Mouse (Mus musculus) layer of hippocampus, adult 9-10 months (tissue): ENCODE measurements around the gene Slc39a8.

Experiments
- DNase-seq: peaks from one replicate; pipeline ENCODE4 v3.0.0; 2022; ENCODE audit warnings: low spot score

Gene Slc39a8

DNA sequence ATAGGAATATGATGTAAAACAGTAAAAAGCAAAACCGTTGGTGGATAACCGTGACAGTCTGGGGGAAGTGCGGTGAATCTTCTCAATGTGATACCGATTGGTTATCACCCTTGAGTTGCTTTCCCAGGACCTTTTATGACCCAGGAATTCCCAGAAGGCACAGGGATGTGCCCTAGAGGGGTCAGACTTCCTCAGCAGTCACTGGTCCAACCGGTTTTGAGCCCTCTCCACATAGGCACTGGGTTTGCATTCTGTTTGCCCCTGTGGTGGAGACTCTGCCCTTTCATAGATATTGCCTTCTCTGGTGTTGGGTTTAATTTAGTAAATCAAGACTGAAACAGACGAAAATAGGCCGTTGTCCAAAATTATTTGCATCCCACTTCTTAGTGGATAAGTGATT is 20.8 kb downstream of the Slc39a8 start:
- no peak for DNase-seq

DNA sequence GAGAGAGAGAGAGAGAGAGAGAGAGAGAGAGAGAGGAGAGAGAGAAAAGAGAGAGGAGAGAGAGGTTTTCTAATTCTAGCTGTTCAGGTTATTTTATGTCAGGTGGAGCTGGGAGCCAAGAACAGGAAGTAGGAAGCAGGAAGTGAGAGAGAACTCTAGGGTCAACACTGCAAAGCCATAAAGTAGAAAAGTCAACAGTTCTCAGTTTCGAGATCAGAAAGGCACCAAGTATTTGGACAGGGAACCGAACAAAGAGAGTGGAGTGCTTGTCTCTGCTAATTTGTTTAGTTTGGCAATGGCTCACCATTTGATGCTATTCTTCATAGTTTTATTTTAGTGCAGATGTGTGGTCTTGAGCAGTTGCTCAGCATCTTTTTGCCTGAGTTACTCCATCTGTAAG is 26.5 kb downstream of the Slc39a8 start:
- DNase-seq = no peak

DNA sequence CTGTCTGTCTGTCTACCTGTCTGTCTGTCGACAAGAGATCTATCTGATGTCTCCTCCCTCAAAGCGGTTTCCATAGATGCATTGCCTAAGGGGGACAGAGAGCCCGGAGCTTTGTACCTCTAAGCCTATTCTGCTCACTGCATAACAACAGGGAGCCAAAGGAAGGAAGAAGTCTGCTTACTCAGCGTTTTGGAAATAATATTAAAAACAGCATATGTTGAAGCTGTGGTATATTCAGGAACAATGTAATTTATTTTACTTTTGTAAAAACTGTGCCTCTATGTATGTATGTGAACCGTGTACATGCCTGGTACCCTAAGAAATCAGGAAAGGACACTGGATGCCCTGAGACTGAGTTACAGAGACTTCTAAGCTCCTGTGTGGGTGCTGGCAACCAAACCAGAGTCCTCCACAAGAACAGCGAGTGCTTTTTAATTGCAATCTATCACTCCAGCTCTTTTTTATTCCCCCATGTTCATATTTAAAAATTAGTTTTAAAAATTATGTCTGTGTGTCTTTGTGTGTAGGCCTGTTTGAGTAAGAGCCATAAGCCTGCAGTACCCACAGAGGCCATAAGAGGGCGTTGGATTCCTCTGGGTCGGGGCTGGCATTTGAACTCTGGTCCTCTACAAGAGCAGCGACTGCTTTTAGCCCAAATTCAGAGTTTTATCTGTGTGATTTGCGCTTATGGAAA is 28.7 kb downstream of the Slc39a8 start:
- no peak for DNase-seq

DNA sequence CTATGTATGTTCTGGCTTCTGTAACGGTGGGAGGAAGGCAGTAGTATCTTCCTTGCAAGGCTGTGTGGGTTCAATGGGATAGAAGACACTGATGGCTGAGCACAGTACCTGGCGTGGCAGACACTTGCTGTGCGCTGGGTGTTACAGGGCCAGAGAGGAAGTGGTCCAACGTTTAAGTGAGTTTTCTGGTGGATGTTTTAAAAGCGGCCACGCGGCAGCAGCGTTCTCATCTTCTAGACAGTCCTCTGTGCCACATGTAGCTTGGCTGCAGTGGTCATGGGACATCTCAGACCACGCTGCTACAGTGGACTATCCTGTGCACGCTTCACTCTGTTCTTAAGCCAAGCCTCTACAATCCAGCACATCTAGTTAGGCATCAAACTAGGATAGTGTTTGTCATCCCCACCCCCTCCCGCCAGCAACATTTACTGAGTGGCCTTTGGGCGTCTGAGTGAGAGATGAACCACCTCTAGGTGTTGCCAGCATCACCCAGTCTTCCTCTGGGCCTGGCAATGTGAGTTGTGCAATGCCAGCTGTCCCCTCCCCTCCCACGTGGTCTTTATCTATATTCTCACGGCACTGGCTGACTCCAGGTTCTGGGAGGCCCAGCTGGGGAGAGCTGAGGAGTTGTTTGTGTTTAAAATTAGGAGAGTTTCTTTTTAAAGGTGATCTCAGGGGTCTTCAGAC is 29.4 kb downstream of the Slc39a8 start:
- no peak for DNase-seq

DNA sequence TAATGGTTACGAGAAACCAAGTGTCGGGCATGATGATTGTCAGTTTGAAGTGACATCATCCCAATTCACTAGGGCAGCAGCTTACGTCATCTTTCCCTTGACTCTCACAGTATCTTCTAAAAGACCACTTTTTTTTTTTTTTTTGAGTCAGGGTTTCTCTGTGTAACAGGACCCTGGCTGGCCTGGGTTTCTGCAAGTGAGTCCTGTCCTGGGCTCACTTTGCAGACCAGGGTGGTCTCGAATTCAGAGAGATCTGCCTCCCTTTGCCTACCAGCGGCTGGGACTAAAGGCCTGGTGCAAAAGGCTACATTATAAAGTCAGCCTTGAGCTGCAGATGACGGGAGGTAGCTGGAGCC is 29.9 kb downstream of the Slc39a8 start:
- DNase-seq = no peak

DNA sequence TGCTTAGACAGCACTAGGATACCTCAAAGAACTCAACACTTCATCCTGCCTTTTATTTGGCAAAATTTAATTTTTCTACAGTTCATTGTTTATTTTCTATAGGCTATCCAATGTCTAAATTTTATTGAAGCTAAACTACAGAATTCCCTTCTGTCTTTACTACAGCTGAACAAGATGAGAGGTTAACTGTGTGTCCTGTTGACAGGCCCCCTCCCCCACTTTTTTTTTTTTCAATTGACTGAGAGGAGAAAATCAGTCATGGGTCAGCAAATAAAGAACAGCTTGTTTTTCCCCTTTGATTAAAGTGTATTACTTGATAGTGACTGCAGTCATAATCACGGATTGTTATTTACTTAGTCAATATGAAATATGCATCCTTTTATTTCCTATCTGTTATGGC is 31.2 kb downstream of the Slc39a8 start:
- DNase-seq = no peak

DNA sequence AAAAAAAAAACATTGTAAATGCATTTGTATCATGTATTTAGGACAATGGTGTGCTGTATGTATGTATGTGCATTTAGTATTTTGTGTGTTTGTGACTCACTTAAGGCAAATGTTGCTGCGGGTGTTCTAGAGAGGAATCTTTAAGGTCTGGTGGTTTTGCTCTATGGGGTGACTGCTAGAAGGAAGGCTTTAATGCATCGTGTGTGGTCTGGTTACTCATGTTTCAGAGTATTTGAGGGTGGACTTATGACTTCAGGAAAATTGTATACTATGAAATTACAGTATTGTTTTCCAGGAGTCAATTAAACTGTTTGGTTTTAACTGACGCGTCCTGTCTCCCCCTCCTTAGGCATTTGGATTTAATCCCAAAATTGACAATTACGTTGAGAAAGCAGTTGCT is 32.1 kb downstream of the Slc39a8 start:
- no peak for DNase-seq

DNA sequence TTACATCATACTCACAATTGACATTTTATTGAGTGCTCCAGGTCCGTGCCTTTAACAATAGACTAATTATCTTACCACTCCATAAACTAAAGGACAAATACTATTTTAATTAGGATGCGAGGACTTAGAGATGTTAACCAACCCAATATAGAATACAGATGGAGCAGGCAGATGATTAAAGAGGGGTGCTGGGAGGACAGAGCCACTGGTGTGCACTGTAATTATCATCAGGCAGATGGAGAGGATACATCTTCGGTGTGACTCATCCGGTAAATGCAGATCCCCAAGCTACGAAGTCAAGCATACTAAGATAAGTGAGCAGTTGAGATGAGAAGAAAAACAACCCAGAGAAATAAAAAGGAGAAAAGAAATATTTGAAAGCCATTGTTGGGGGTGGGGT is 34.4 kb downstream of the Slc39a8 start:
- peak; percentile 24 for DNase-seq

DNA sequence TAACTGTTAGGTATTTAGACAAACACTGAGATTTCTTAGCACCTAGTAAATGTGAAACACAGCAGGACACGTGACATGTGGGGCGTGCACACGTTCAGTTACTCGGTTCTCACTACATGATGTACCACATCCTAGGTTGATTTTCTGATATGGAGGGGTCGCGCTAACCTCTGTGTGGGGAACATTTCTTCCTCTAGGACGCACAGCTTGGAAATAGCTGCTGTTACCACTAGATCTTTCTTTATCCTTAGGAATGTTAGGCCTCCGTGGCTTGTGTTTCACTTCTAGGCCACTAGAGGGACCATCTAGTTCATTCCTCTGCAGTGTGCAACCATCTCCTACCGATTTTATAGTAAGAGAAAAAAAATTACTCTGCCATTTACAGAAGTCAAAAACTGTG is 37.7 kb downstream of the Slc39a8 start:
- peak; percentile 57 for DNase-seq

DNA sequence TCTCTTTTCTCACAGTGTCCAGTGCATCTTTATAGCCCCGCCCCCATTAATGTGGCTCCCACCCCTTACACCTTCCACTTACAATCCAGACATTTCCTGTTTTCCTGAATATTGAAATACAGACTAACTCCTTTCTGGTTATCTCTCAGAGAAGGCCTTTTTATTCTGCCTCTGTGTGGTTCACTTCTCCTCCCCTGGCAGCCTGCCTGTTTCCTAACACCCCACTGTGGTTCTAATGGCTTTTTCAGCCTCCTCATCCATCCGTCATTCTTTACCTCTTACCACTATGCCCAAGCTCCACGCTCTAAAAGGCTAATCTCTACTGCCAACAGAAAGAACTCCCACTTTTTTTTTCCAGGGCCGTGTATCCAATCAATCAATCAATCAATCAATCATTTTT is 44.0 kb downstream of the Slc39a8 start:
- DNase-seq = no peak

DNA sequence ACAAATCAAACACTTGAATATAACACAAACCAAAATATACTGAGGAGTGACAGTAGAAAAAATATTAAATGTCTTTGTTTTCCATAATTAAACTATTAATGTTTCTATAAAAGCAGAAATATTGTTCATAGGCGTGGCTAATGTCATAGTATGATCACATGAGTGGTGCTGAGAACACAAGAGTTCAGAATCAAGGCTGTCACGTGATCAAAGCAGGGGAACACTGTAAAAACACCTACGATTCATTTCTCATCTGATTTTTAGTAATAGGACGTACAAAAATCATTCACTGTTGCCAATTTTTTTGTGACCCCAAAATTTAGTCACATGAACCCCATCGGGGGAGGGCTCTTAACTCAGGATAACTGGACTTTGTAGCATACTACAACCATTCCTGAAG is 47.2 kb downstream of the Slc39a8 start:
- no peak for DNase-seq

DNA sequence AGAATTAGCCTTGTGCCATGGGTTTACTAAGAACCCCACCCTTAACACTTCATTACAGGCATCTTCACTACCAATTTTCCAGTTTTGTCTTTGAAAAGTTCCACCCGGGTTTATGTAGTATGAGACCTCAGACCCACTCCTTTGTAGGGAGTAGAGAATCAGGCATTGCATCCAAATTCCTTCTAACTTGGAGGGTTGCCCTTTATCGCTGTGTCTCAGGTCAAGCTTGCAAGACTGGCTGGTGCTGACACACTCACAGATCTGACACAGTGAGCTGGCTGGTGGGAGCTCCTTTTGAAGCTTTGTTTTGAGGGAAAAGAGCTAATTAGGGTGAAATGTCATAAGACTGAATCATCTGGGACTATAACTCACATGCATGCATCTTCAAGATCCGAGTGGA is 48.5 kb downstream of the Slc39a8 start:
- no peak for DNase-seq

DNA sequence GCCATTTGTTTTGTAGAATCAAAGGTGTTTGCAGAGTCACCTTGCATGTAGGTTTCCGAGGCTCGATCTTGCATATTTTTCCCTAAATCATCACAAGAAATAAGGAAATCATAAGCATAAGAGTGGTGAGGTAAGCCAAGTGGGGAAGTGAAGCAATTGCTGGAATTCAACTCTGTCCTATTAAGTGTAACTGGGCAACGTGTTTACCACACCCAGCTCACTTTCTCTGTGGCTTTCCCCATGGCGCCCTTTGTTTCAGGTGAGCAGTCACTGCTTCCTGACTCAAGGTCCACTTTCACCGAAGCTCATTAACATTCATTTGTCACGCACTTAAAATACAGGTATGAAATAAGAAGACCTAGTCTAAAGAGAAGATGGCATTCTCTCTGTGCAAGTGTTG is 53.0 kb downstream of the Slc39a8 start:
- no peak for DNase-seq

DNA sequence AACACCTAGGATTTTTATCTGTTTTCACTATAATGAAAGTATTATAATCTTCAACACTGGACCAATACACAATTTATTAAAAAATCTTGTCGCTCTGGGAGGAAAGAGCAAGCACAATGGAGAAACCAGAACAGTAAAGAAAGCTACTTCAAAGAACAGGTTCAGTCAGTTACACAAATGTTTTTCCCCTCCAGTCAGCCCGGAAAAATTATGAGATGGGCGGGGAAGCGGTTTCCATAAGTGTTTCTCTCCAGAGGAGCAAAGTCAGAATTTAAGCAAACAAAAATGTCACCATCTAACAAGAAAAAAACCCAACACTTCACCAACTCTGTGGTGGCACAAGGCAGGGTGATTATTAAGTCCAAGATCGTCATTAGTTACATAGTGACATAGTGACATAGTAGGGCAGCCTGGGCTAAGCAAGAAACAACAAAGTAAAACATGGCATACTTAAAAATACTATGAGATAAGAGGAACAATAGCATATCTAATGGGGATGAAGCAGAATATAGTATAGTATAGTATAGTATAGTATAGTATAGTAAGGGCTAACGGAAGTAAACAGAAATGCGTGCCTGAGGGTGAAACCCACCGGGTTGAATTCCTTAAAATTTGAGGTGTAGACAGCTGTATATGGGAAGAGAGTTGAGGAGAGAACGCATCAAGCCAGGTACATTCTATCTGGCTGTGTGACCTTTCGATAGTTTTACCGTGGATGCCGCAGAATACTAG is 61.0 kb downstream of the Slc39a8 start:
- DNase-seq = no peak

DNA sequence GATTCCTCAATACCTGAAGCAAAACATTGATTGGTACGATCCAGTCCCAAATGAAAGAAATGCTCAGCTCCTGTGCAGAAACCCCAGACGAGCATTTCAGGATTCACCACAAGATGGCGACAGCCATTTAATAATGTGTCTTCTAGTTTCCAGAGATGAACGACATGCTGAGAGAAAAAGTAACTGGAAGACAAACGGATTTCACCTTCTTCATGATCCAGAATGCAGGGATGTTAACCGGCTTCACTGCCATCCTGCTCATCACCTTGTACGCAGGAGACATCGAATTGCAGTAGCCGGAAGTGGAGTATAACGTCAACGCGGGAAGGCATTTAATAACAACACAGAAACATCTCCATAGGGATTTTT is 61.6 kb downstream of the Slc39a8 start:
- peak; percentile 95 for DNase-seq

DNA sequence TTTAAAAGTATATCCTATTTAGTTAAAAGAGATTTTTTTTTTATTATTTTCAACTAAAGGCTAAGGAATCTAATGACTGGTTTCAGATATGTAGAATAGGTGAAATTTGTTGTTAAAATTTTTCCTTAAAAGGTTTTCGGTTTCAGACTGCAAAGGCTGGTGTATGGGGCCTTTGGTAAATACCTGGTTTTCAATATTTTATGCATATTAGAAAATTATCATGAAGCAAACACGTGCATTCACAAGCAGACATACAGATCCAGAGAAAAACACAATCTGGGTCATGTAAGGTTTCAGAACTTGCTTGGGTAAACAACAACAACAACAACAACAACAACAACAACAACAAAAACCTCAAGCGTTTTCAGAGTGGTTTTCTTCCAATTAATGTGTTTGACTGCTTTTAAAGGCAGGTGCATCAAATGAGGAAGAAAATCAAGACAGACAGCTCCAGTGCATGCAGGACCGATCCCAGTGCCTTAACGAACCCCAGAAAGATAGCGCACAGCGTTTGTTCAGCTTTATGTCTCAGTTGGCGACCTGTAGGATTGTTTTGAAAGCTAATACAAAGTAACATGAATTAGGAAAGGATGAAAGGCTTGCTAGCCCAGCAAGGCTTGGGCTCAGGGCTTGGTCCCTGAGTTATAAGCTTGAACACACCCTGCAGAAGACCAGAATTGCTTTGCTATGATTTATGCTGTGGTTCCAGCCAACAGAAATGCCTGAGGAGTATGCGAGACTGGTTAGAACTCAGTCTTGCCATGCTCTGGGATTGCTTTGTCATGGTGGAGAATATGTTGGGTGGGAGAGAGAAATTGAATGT is 62.2 kb downstream of the Slc39a8 start:
- no peak for DNase-seq

DNA sequence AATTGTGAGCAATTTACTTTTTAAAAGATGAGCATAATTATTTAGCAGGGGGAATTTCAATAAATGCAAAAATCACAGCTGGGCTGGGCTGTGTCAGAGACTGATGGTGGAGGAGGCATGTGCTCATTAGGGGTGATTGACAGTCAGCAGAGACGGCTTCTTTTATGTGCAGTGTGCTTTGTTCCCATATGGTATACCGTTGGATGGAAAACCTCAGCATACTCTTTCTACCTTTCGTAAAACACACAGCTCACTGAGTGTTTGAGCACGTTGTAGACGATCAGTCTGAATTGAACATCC is 62.7 kb downstream of the Slc39a8 start:
- DNase-seq = no peak

DNA sequence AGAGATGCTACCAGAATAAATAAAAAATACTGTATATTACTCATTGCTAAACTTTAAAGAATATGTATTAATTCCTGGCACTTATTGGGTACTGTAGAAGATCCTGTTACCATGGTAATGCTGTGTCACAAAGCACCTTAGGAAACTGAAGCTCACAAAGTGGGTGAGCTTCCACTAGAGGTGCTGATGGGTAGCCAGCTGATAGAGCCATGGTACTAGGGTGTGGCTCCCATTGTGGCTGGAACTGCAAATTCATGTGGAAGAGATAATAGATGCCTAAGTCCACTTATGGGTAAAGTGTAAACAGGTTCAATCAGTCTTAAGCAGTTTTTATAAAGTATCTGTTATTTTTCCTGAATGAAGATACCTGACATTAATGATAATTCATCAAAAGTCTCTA is 64.3 kb downstream of the Slc39a8 start:
- no peak for DNase-seq

DNA sequence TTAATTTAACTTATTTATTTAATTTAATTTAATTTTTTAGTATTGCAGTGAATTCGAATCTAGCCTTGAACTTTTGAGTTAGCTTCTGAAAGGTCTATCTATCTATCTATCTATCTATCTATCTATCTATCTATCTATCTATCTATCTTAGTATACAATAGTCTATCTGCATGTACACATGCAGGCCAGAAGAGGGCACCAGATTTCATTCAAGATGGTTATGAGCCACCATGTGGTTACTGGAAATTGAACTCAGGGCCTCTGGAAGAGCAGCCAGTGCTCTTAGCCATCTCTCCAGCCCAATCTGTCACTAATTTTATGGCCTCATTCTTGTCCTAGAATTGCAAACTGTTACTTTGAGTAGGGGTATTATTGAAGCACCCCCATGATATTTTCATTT is 78.3 kb downstream of the Slc39a8 start:
- DNase-seq = no peak

DNA sequence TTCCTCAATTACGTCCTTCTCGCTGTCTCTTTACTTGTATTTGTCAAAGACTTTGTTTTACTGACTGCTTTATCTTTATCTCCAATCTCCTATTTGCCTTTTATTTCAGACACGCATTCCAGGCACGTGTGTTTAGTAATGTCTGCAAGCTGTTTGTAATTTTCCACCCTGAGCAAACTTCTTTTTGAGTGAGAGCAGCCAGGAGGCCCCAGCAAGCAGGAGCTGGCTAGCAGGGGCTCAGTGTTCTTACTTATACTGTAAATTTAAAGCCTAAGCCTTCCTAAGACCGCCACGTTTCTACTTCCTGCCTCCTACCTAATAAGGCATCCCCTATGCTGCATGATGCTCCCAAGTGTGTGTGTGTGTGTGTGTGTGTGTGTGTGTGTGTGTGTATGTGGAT is 79.8 kb downstream of the Slc39a8 start:
- DNase-seq = no peak

DNA sequence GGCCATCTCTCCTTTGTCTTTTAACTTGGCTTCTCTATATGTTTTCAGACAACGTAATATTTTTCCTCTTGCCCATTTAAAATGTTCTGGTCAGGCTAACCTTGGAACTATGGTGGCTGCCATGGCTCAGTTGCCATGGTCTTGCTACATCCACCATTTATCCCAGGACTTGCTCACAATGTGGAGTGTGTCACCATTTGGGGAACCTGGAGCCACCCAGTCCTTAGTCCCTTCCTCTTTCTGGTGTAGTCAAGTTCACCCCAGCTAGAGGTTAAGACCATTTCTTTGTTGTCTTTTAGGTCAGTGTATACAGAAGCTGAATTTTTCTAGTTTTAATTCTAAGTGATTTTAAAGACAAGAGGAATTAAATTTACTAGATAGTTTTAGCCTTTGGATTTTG is 80.7 kb downstream of the Slc39a8 start:
- no peak for DNase-seq

DNA sequence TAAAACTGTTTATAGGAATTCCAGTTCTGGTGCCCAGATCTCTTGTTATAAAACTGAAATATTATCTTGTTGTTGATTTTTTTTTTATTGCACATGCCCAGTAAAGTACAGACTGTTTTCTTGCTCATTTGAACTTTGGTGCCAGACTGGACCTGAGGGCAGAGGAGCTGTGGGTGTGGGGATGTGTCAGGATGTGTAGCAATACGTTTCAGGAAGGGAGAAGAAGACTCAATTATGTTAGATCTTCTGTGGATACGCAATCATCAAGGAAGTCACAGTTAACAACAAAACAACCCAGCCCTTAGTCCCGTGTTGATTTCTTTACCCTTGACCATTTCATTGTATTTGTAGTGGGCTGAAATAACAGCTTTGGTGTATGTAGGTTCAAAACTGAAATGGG is 81.9 kb downstream of the Slc39a8 start:
- no peak for DNase-seq

DNA sequence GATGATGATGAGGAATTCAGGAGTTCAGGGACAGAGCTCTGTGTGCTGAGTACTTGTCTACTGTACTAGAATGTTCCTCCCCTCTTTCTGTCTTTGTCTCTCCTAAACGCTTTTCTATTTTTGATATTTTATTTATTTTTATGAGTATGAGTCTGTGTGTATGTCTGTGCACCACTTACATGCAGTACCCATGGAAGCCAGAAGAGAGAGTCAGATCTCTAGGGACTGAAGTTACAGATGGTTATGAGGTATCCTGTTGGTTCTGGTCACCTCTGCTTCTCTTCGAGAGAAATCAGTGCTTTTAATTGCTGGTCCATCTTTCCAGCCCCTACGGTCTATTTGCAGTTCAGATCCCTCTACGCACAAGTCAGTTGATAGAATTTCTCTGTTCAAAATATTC is 90.9 kb downstream of the Slc39a8 start:
- no peak for DNase-seq
